Mouse (Mus musculus): ENCODE results near the gene Cldnd2. TPM values are rescaled to one million over a fixed set of nuclear protein-coding genes. Genes with fewer than 3 reads are reported as not detected.
"Not testable (repeated sequence)": the region's sequence is repeated elsewhere in the genome, so short reads cannot be mapped to it uniquely, and the experiment has no call there.

Cldnd2 gene
- not detected in 2 replicates for polyA plus RNA-seq (2014; fragmentation: Nextera tagmentation; extraction: Ambion mirVana)

GRCm38 (mm10) chr7:43440482-43440881 lies at the start of gene Cldnd2:
TSS of gene Cldnd2 (plus strand) at chr7:43440782.
- H3K4me2 ChIP-seq (replicated peaks; ENCODE audit: low read depth, low read length) = no peak within 1 kb of the TSS
- H3K4me3 ChIP-seq (ENCODE audit: low read depth, low read length) = no peak within 1 kb of the TSS
- H3K9ac ChIP-seq (ENCODE audit: low read depth, low read length) = no peak within 1 kb of the TSS
- H3K9me3 ChIP-seq (ENCODE audit: control insufficient read depth, low read length) = no peaks in the 10 kb centered on the region
- no peak within 1 kb of the TSS for H3K27ac ChIP-seq (ENCODE audit: low read depth, low read length)
- no peaks in the 10 kb centered on the region for H3K27me3 ChIP-seq (ENCODE audit: control insufficient read depth, insufficient read depth, low read length)
- no peaks in the 10 kb centered on the region for H3K4me1 ChIP-seq (replicated peaks; ENCODE audit: control insufficient read depth, insufficient read depth, low read length)
- no peak for ATAC-seq (ENCODE audit: low FRiP score)
- WGBS = 86% methylated on average over 6 of the region's 6 CpGs
- no peaks in the 10 kb centered on the region for H3K36me3 ChIP-seq (ENCODE audit: control insufficient read depth, insufficient read depth, low read length)
- DNase-seq (ENCODE audit: low spot score) = no peak

DNA sequence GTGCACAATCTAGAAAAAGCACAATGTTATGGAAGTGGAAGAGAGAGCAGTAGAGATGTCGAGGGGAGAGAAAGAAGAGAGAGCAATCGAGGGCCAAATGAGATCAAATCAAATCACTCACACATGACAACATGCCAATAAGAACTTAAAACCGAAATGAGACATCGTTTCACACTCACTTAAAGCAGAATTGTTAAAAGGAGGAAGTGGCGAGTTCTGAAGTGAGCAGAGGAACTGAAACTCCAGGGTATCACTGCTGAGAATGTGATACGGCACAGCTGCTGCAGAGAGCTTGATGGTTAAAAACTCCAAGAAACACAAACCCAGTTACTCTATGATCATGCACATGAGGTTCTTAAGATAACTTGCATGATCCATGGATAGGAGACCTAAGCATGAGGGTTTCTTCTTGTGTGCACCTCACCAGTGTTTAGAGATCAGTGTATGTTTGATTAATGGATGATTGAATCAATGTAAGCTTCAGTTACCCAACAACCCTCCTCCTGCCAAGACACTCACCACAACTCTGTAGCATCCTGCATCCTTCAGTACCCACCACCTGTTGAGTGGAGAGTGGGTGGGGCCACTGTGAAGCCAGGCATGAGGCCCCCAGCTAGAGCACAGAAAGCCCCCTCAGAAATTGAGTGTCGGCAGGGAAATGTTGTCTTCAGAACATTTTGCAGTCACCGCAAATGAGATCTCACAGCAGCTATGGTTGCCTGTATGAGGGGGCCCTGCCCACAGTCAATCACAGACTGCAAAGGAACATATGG lies 48.0 kb upstream of the Cldnd2 start:
- Histone ChIP-seq H3K36me3 (ENCODE audit: control insufficient read depth, insufficient read depth, low read length) (no peaks in the 10 kb centered on the region), H3K27me3 (ENCODE audit: control insufficient read depth, insufficient read depth, low read length) (no peaks in the 10 kb centered on the region), H3K4me1 (replicated peaks; ENCODE audit: control insufficient read depth, insufficient read depth, low read length) (no peaks in the 10 kb centered on the region), H3K4me3 (ENCODE audit: low read depth, low read length) (no peak overlapping the region), H3K9me3 (ENCODE audit: control insufficient read depth, low read length) (no peaks in the 10 kb centered on the region), H3K9ac (ENCODE audit: low read depth, low read length) (no peak overlapping the region), H3K27ac (ENCODE audit: low read depth, low read length) (no peak overlapping the region), H3K4me2 (replicated peaks; ENCODE audit: low read depth, low read length) (no peak overlapping the region)
- DNase-seq (ENCODE audit: low spot score) = no peak
- no peak for ATAC-seq (ENCODE audit: low FRiP score)
- WGBS = 82% methylated on average over 8 of the region's 8 CpGs

GRCm38 (mm10) chr7:43399501-43399900 lies 41.1 kb upstream of the Cldnd2 start:
- Histone ChIP-seq H3K27ac (ENCODE audit: low read depth, low read length) (no peak overlapping the region), H3K27me3 (ENCODE audit: control insufficient read depth, insufficient read depth, low read length) (no peaks in the 10 kb centered on the region), H3K4me2 (replicated peaks; ENCODE audit: low read depth, low read length) (no peak overlapping the region), H3K36me3 (ENCODE audit: control insufficient read depth, insufficient read depth, low read length) (no peaks in the 10 kb centered on the region), H3K9ac (ENCODE audit: low read depth, low read length) (no peak overlapping the region), H3K9me3 (ENCODE audit: control insufficient read depth, low read length) (no peaks in the 10 kb centered on the region), H3K4me1 (replicated peaks; ENCODE audit: control insufficient read depth, insufficient read depth, low read length) (no peaks in the 10 kb centered on the region), H3K4me3 (ENCODE audit: low read depth, low read length) (no peak overlapping the region)
- 90% methylated on average over 2 of the region's 2 CpGs for WGBS
- no peak for ATAC-seq (ENCODE audit: low FRiP score)
- DNase-seq (ENCODE audit: low spot score) = no peak

GRCm38 (mm10) chr7:43402718-43403117 lies 37.9 kb upstream of the Cldnd2 start:
- WGBS = 61% methylated on average over 2 of the region's 2 CpGs
- no peak for DNase-seq (ENCODE audit: low spot score)
- ATAC-seq (ENCODE audit: low FRiP score) = no peak
- Histone ChIP-seq H3K4me1 (replicated peaks; ENCODE audit: control insufficient read depth, insufficient read depth, low read length) (no peaks in the 10 kb centered on the region), H3K4me3 (ENCODE audit: low read depth, low read length) (no peak overlapping the region), H3K4me2 (replicated peaks; ENCODE audit: low read depth, low read length) (no peak overlapping the region), H3K27ac (ENCODE audit: low read depth, low read length) (no peak overlapping the region), H3K9ac (ENCODE audit: low read depth, low read length) (no peak overlapping the region), H3K9me3 (ENCODE audit: control insufficient read depth, low read length) (no peaks in the 10 kb centered on the region), H3K36me3 (ENCODE audit: control insufficient read depth, insufficient read depth, low read length) (no peaks in the 10 kb centered on the region), H3K27me3 (ENCODE audit: control insufficient read depth, insufficient read depth, low read length) (no peaks in the 10 kb centered on the region)

GRCm38 (mm10) chr7:43407573-43407972 lies 33.0 kb upstream of the Cldnd2 start:
- no peak for ATAC-seq (ENCODE audit: low FRiP score)
- WGBS = 91% methylated on average over 3 of the region's 3 CpGs

DNA sequence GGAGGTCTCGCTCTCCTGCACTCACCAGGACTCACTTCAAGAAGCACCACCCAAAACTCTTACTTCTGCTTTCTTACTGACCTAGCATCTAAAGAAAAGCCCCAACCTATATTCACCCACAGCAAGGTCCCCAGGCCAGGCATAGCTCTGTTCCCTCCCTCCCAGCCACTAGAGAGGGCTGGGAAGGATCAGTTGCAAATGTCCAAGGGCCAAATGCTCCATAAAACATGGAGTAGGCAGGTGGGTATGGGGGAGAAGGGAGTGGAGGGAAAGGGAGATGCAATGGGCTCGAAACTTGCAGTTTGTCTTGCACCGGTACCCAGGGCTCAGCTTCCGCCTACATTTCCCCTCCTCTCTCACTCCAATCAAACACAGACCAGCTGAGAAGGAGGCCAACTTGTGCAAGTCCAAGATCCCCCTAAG lies 32.4 kb upstream of the Cldnd2 start, which contains the start of gene Siglecg:
Siglecg (plus strand) TSS at position 74 of the 423 bp plus-strand sequence.
- no peak within 1 kb of the TSS for H3K9ac ChIP-seq (ENCODE audit: low read depth, low read length)
- no peak for DNase-seq (ENCODE audit: low spot score)
- no peak within 1 kb of the TSS for H3K4me3 ChIP-seq (ENCODE audit: low read depth, low read length)
- no peak within 1 kb of the TSS for H3K4me2 ChIP-seq (replicated peaks; ENCODE audit: low read depth, low read length)
- H3K27ac ChIP-seq (ENCODE audit: low read depth, low read length) = no peak within 1 kb of the TSS
- no peak for ATAC-seq (ENCODE audit: low FRiP score)
- H3K36me3 ChIP-seq (ENCODE audit: control insufficient read depth, insufficient read depth, low read length) = no peaks in the 10 kb centered on the region
- no peaks in the 10 kb centered on the region for H3K4me1 ChIP-seq (replicated peaks; ENCODE audit: control insufficient read depth, insufficient read depth, low read length)
- H3K9me3 ChIP-seq (ENCODE audit: control insufficient read depth, low read length) = no peaks in the 10 kb centered on the region
- no peaks in the 10 kb centered on the region for H3K27me3 ChIP-seq (ENCODE audit: control insufficient read depth, insufficient read depth, low read length)
- WGBS = 89% methylated on average over 3 of the region's 4 CpGs

More at GRCm38 (mm10) chr7:43407573-43407972, 33.0 kb upstream of the Cldnd2 start:
- Histone ChIP-seq H3K4me2 (replicated peaks; ENCODE audit: low read depth, low read length) (no peak overlapping the region), H3K9ac (ENCODE audit: low read depth, low read length) (no peak overlapping the region), H3K9me3 (ENCODE audit: control insufficient read depth, low read length) (no peaks in the 10 kb centered on the region), H3K27me3 (ENCODE audit: control insufficient read depth, insufficient read depth, low read length) (no peaks in the 10 kb centered on the region), H3K4me1 (replicated peaks; ENCODE audit: control insufficient read depth, insufficient read depth, low read length) (no peaks in the 10 kb centered on the region), H3K4me3 (ENCODE audit: low read depth, low read length) (no peak overlapping the region), H3K36me3 (ENCODE audit: control insufficient read depth, insufficient read depth, low read length) (no peaks in the 10 kb centered on the region), H3K27ac (ENCODE audit: low read depth, low read length) (no peak overlapping the region)
- DNase-seq (ENCODE audit: low spot score) = no peak

DNA sequence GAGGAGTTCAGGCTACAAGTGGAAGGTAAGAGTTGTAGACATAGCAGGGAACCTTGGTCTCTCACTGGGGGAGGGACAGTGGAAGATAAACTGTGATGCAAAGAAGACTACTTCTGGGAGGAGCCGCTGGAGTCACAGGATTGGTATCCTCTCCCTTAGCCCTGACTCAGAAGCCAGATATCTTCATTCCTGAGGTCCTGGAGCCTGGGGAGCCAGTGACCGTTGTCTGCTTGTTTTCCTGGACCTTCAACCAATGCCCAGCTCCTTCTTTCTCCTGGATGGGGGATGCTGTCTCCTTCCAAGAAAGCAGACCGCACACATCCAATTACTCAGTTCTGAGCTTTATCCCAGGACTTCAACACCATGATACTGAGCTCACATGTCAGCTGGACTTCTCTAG lies 31.5 kb upstream of the Cldnd2 start:
- Histone ChIP-seq H3K4me1 (replicated peaks; ENCODE audit: control insufficient read depth, insufficient read depth, low read length) (no peaks in the 10 kb centered on the region), H3K9me3 (ENCODE audit: control insufficient read depth, low read length) (no peaks in the 10 kb centered on the region), H3K4me3 (ENCODE audit: low read depth, low read length) (no peak overlapping the region), H3K9ac (ENCODE audit: low read depth, low read length) (no peak overlapping the region), H3K27ac (ENCODE audit: low read depth, low read length) (no peak overlapping the region), H3K36me3 (ENCODE audit: control insufficient read depth, insufficient read depth, low read length) (no peaks in the 10 kb centered on the region), H3K4me2 (replicated peaks; ENCODE audit: low read depth, low read length) (no peak overlapping the region), H3K27me3 (ENCODE audit: control insufficient read depth, insufficient read depth, low read length) (no peaks in the 10 kb centered on the region)
- WGBS = 81% methylated on average over 3 of the region's 3 CpGs
- DNase-seq (ENCODE audit: low spot score) = no peak
- no peak for ATAC-seq (ENCODE audit: low FRiP score)

- 0 out of 2 replicates have a peak, but pooled peaks have one; percentile 27 for ATAC-seq (ENCODE audit: low FRiP score)
- not testable (repeated sequence) for DNase-seq (ENCODE audit: low spot score)
Observed at GRCm38 (mm10) chr7:43411724-43412123, 28.9 kb upstream of the Cldnd2 start.

GRCm38 (mm10) chr7:43417298-43417697 lies 23.3 kb upstream of the Cldnd2 start:
- H3K4me3 ChIP-seq (ENCODE audit: low read depth, low read length) = no peak overlapping the region
- H3K4me1 ChIP-seq (replicated peaks; ENCODE audit: control insufficient read depth, insufficient read depth, low read length) = no peaks in the 10 kb centered on the region
- H3K9ac ChIP-seq (ENCODE audit: low read depth, low read length) = no peak overlapping the region
- no peaks in the 10 kb centered on the region for H3K27me3 ChIP-seq (ENCODE audit: control insufficient read depth, insufficient read depth, low read length)
- DNase-seq (ENCODE audit: low spot score) (peak; percentile 3), ATAC-seq (ENCODE audit: low FRiP score) (no peak)
- no peak overlapping the region for H3K4me2 ChIP-seq (replicated peaks; ENCODE audit: low read depth, low read length)
- H3K36me3 ChIP-seq (ENCODE audit: control insufficient read depth, insufficient read depth, low read length) = no peaks in the 10 kb centered on the region
- H3K9me3 ChIP-seq (ENCODE audit: control insufficient read depth, low read length) = no peaks in the 10 kb centered on the region
- H3K27ac ChIP-seq (ENCODE audit: low read depth, low read length) = no peak overlapping the region
- 82% methylated on average over 10 of the region's 10 CpGs for WGBS

More at GRCm38 (mm10) chr7:43411724-43412123, 28.9 kb upstream of the Cldnd2 start:
- H3K36me3 ChIP-seq (ENCODE audit: control insufficient read depth, insufficient read depth, low read length); H3K9me3 ChIP-seq (ENCODE audit: control insufficient read depth, low read length); H3K27me3 ChIP-seq (ENCODE audit: control insufficient read depth, insufficient read depth, low read length); H3K4me3 ChIP-seq (ENCODE audit: low read depth, low read length); H3K9ac ChIP-seq (ENCODE audit: low read depth, low read length); H3K27ac ChIP-seq (ENCODE audit: low read depth, low read length); H3K4me2 ChIP-seq (replicated peaks; ENCODE audit: low read depth, low read length); H3K4me1 ChIP-seq (replicated peaks; ENCODE audit: control insufficient read depth, insufficient read depth, low read length): not testable (repeated sequence)
- WGBS = 32% methylated on average over 4 of the region's 4 CpGs

Data from hindbrain, embryonic 11.5 days (tissue).